Mouse (Mus musculus) bone marrow macrophage, adult 2 months (primary cell): Measurements from ENCODE around the gene Mccc2.

Experiments used
- CTCF ChIP-seq: IDR thresholded peaks from 2 replicates; pipeline ENCODE4 v1.5.1; 2012; ENCODE audit warnings: low read depth, mild to moderate bottlenecking, low read length, moderate library complexity
- POLR2A ChIP-seq: IDR thresholded peaks from 2 replicates; pipeline ENCODE4 v1.6.1; 2012; ENCODE audit warnings: mild to moderate bottlenecking, low read depth, low read length, borderline replicate concordance

DNA sequence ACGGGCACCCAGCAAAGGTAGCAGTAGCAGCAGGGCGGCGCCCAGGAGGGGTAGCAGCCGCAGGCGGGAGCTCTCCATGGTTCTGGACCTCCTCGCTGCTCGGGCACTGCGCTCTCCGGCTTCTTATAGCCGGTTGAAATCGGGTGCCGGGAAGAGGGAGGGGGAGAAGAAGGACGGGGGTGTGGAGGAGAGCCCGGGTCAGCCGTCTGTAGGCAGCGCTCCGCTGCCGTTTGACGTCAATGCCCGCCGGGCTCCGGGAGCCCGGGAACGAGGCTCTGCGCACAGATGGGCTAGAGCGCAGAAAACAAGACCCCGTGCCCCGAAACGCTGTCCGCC, 114.9 kb downstream of the Mccc2 start:
- no peak for TF ChIP-seq POLR2A
- TF ChIP-seq CTCF: no peak
